Mouse (Mus musculus) kidney, postnatal 0 days (tissue): ENCODE measurements around the gene Pla2g15. TPM values are rescaled to one million over a fixed set of nuclear protein-coding genes. Genes with fewer than 3 reads are reported as not detected.
"Not testable (repeated sequence)": the region's sequence is repeated elsewhere in the genome, so short reads cannot be mapped to it uniquely, and the experiment has no call there.

Experiments
- ATAC-seq: fragments of 200-750 bp; cut with Nextera tagmentation; replicated peaks from 2 replicates; pipeline ENCODE4 v1.8.0; 2017; ENCODE audit warnings: low read depth, moderate number of reproducible peaks, moderate TSS enrichment, moderate library complexity; ENCODE audit not compliant: low FRiP score
- DNase-seq: peaks from one replicate; pipeline ENCODE4 v3.0.0-alpha.2; 2016; ENCODE audit warnings: low spot score
- H3K27ac ChIP-seq: fragments of 300-500 bp; sonication (generic); 2 replicates; pipeline ENCODE4 v1.5.1; 2014; ENCODE audit warnings: mild to moderate bottlenecking
- H3K27me3 ChIP-seq: fragments of 300-500 bp; sonication (generic); 2 replicates; pipeline ENCODE4 v1.6.1; 2014; ENCODE audit warnings: low read length, mixed read lengths; ENCODE audit not compliant: insufficient read depth
- H3K36me3 ChIP-seq: fragments of 300-500 bp; sonication (generic); 2 replicates; pipeline ENCODE4 v1.6.1; 2014; ENCODE audit warnings: low read length, mixed read lengths; ENCODE audit not compliant: insufficient read depth
- H3K4me1 ChIP-seq: fragments of 300-500 bp; sonication (generic); replicated peaks from 2 replicates; pipeline ENCODE4 v1.6.1; 2014; ENCODE audit warnings: antibody characterized with exemption, low read length, mixed read lengths; ENCODE audit not compliant: insufficient read depth
- H3K4me2 ChIP-seq: fragments of 300-500 bp; sonication (generic); 2 replicates; pipeline ENCODE4 v1.6.1; 2014; ENCODE audit warnings: mild to moderate bottlenecking, low read length, moderate library complexity, mixed read lengths
- H3K4me3 ChIP-seq: fragments of 300-500 bp; sonication (generic); replicated peaks from 2 replicates; pipeline ENCODE4 v1.5.1; 2014; ENCODE audit warnings: low read depth, low read length
- H3K9ac ChIP-seq: fragments of 300-500 bp; sonication (generic); 2 replicates; pipeline ENCODE4 v1.6.1; 2014; ENCODE audit warnings: low read depth, low read length
- H3K9me3 ChIP-seq: fragments of 300-500 bp; sonication (generic); replicated peaks from 2 replicates; pipeline ENCODE4 v1.6.1; 2016; ENCODE audit warnings: low read length, inconsistent platforms, mixed read lengths
- CTCF ChIP-seq: IDR thresholded peaks from 2 replicates; pipeline ENCODE4 v1.5.1; 2016; ENCODE audit warnings: antibody characterized with exemption, low read depth, mild to moderate bottlenecking, moderate library complexity
- WGBS: fragments of 180-500 bp; shearing (Covaris S2); extraction: QIAGEN DNeasy Blood & Tissue Kit; methylation state at CpG from one replicate; pipeline ENCODE4 v1.1.7; 2014; 5-methylcytosine and 5-hydroxymethylcytosine counted together
- polyA plus RNA-seq: library from polyadenylated mRNA; unstranded; fragments of >200 nt; fragmentation: Nextera tagmentation; extraction: Ambion mirVana; gene quantifications from 2 replicates; pipeline ENCODE4 v1.2.1, GENCODE M21; 2015

Pla2g15 gene
- polyA plus RNA-seq, 1 experiment from 2014 or later: 8.1 TPM

DNA sequence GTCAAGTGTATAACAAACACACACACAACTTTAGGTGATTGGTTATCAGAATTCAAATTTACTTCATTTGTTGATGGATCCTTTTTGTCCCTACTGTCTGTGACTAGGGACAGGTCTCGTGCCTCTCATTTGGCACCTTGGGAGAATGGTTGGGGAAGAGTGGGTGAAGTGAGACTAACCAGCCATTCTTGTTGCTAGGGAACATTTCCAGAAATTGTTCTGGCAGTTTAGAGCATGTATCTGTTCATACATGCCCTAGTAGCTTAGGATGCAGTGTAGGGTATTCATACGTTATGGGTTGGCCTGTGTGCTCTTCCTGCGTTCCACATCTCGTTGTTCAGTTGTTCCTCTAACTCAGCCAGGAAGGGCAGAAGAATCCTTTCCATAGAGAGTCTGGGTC lies 39.0 kb downstream of the Pla2g15 start:
- Histone ChIP-seq H3K36me3 (0 out of 2 replicates have a peak, but pooled peaks cover 11% of the 10 kb centered on the region), H3K9ac (no peak overlapping the region), H3K9me3 (no peaks in the 10 kb centered on the region), H3K27ac (no peak overlapping the region), H3K4me2 (no peak overlapping the region), H3K4me3 (no peak overlapping the region), H3K27me3 (no peaks in the 10 kb centered on the region), H3K4me1 (no peaks in the 10 kb centered on the region)
- TF ChIP-seq CTCF: no peak
- DNase-seq (no peak), ATAC-seq (no peak)
- 95% methylated on average over 4 of the region's 4 CpGs for WGBS

DNA sequence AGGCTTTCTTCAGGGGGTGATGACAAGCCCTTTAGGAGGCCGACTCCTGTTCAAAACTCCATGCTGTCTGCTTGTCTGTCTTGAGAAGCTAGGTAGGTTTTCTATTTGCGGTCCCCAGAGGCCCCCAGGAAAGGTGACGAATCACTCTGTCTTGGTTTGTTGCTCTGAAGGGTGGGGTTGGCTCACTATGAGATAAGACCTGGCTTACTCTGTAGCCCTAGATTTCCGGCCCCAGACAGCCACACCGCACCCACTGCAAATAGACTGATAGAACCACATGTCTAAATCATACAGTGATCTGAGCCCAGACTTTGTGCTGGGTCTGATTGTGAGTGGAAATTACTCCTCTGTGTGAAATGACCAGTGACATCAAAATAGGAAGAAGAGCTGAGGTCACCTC lies 41.4 kb downstream of the Pla2g15 start:
- Histone ChIP-seq H3K9me3 (no peaks in the 10 kb centered on the region), H3K27me3 (no peaks in the 10 kb centered on the region), H3K36me3 (peaks cover 25% of the 10 kb centered on the region; the same call in 1 of the 2 replicates), H3K27ac (no peak overlapping the region), H3K4me2 (no peak overlapping the region), H3K4me3 (no peak overlapping the region), H3K4me1 (no peaks in the 10 kb centered on the region), H3K9ac (no peak overlapping the region)
- no peak for TF ChIP-seq CTCF
- DNase-seq (no peak), ATAC-seq (no peak)
- WGBS: 90% methylated on average over 5 of the region's 5 CpGs

DNA sequence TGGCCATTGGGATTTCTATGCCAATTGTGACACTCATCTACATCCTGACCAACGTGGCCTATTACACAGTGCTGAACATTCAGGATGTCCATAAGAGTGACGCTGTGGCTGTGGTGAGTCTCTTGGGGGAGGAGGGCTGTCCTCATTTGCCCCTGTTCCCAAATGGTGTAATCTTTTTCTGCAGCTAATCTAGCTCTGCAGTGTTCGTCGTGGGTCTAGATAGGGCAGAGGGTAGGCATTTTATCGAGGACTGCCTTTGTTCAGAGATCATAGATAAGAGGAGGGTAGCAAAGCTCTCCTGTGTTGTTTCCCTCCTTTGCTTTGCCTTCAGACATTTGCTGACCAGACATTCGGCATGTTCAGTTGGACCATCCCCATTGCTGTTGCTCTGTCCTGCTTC lies 43.0 kb downstream of the Pla2g15 start:
- peaks cover 28% of the 10 kb centered on the region; the same call in 1 of the 2 replicates for H3K36me3 ChIP-seq
- no peak for DNase-seq
- no peak overlapping the region for H3K9ac ChIP-seq
- no peaks in the 10 kb centered on the region for H3K9me3 ChIP-seq
- no peak overlapping the region for H3K27ac ChIP-seq
- no peak for TF ChIP-seq CTCF
- 87% methylated on average over 6 of the region's 6 CpGs for WGBS
- no peaks in the 10 kb centered on the region for H3K27me3 ChIP-seq
- ATAC-seq: no peak
- H3K4me1 ChIP-seq: no peaks in the 10 kb centered on the region
- H3K4me3 ChIP-seq: no peak overlapping the region
- no peak overlapping the region for H3K4me2 ChIP-seq

DNA sequence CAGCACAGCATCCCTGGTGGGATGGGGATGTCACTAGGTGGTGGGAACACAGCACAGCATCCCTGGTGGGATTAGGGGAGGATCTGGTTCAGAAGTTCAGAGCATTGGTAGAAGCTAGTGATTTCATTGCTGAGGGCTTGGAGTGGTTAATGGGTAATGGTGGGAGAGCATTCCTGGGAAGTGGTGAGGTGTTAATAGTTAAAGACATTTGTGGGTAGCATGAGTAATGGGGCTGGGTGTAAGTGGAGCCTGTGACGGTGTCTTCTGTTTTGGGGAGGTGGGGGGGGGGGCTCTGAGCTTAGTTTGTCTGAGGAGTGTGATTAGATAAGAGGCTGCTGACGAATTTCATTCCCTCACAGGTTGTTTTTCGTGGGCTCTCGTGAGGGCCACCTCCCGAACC lies 43.9 kb downstream of the Pla2g15 start:
- Histone ChIP-seq H3K36me3 (peaks cover 28% of the 10 kb centered on the region; the same call in 1 of the 2 replicates), H3K4me1 (no peaks in the 10 kb centered on the region), H3K4me2 (no peak overlapping the region), H3K4me3 (no peak overlapping the region), H3K27me3 (no peaks in the 10 kb centered on the region), H3K9me3 (no peaks in the 10 kb centered on the region), H3K9ac (no peak overlapping the region), H3K27ac (no peak overlapping the region)
- no peak for TF ChIP-seq CTCF
- ATAC-seq: peak; percentile 46; the same call in 1 of the 2 replicates
- DNase-seq: peak; percentile 24
- WGBS: 67% methylated on average over 5 of the region's 5 CpGs

DNA sequence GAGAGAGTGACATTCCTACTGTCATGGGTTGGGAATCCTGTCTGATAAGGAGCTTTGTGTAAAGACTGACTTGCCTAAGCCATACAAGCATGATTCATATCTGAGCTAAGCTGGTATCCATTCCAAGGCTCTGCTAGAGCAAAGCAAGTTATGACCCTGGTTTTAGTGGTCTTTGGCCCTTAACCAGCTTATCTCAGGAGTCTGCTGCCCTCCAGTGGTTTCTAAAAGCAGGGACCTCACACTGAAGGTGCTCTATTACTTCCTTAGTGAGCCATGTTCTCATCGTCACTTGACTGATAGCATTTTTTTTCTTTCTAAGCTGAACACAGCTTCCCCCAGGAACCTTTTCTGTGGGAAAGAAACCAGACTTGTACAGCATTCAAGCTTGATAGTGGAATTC lies 48.5 kb downstream of the Pla2g15 start:
- TF ChIP-seq CTCF: peak; percentile 85
- Histone ChIP-seq H3K27ac (no peak overlapping the region), H3K9ac (no peak overlapping the region), H3K4me2 (no peak overlapping the region), H3K4me1 (no peaks in the 10 kb centered on the region), H3K9me3 (no peaks in the 10 kb centered on the region), H3K4me3 (no peak overlapping the region), H3K27me3 (no peaks in the 10 kb centered on the region), H3K36me3 (peaks cover 33% of the 10 kb centered on the region)
- 19% methylated on average over 1 of the region's 1 CpGs for WGBS
- ATAC-seq (peak; percentile 40; the same call in 1 of the 2 replicates), DNase-seq (peak; percentile 86)

DNA sequence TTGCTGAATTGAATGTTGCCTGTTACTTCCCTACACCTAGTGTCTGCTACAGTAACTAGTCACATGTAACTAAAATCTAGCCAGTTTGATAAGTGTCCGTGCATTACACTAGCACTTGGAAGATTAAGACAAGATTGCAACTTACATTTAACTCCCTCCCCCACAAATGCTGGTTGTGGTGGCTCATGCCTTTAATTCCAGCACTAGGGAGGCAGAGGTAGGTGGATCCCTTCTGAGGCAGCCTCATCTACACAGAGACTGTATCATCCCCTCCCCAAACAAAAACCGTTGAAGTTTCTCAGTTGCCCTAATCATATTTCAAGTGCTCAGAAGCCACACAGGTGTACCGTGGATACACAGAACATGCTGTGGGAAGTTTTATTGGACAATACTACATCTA lies 49.4 kb downstream of the Pla2g15 start:
- ATAC-seq, H3K27ac ChIP-seq, H3K4me3 ChIP-seq, DNase-seq, H3K9ac ChIP-seq, H3K4me1 ChIP-seq, H3K4me2 ChIP-seq, H3K27me3 ChIP-seq, H3K9me3 ChIP-seq: not testable (repeated sequence)
- WGBS: 71% methylated on average over 3 of the region's 3 CpGs
- peaks cover 38% of the 10 kb centered on the region for H3K36me3 ChIP-seq

DNA sequence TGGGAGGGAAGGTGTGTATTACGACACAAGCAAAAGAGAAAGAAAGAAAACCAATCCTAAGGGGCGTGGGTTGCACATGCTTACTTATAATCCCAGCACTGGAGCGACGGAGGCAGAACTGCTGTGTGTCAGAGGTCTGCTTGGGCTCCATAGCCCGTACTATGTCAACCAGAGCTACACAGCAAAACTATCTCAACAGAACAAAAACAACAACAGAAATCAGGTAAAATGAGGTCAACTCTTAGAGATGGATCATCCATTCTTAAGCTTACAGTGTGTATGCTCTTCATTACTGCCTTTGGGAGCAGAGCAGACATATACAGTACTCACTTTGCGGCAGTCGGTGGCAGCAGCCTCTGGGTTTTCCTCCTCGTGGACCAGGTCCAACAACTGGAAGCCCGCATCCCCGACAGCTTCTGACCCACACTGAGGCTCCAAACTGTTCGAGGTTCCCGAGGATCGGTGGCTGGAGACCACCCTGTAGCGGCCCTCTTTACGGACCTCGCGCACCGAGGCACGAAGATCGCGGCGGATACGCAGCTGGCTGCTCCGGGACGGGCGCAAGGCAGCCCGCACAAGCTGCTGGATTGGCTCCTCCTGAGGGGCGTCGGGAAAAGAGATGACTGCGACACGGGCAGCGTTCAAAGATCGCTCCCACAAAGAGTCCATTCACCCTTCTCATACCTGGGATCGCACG lies 60.0 kb downstream of the Pla2g15 start:
- Histone ChIP-seq H3K27me3 (no peaks in the 10 kb centered on the region), H3K9ac (peak overlapping the region; percentile 90), H3K27ac (peak overlapping the region; percentile 96), H3K36me3 (peaks cover 16% of the 10 kb centered on the region; the same call in 1 of the 2 replicates), H3K4me3 (peak overlapping the region; percentile 84), H3K4me1 (peaks cover 11% of the 10 kb centered on the region; the same call in 1 of the 2 replicates), H3K9me3 (no peaks in the 10 kb centered on the region), H3K4me2 (peak overlapping the region; percentile 74)
- no peak for TF ChIP-seq CTCF
- peak; percentile 73 for ATAC-seq
- WGBS: under 1% methylated on average over 35 of the region's 35 CpGs
- DNase-seq: peak; percentile 64
